Mouse (Mus musculus) layer of hippocampus, postnatal 14 days (tissue): ENCODE data around the gene Tspan12. TPM values are rescaled to one million over a fixed set of nuclear protein-coding genes. Genes with fewer than 3 reads are reported as not detected.
"Not testable (repeated sequence)": the region's sequence is repeated elsewhere in the genome, so short reads cannot be mapped to it uniquely, and the experiment has no call there.

Experiments used
- DNase-seq, 2 experiments: peaks; one replicate each; pipeline ENCODE4 v3.0.0; 2021 to 2022; ENCODE audit warnings: low spot score in 2 of 2, mixed read lengths in 1 of 2
- long read RNA-seq, 2 experiments: library from polyadenylated mRNA; stranded (forward); transcript quantifications; one replicate each; pipeline ENCODE4 v2.0.0; 2021
- total RNA-seq, 2 experiments: library from RNA; stranded (reverse); gene quantifications; 2 replicates each; pipeline ENCODE4 v1.2.3; 2021

Tspan12 gene
- 10 to 100 TPM; 32.8 TPM for total RNA-seq
- long read RNA-seq, experiment 1, partial matches to known transcripts, result 19 of 24 reads
- long read RNA-seq, experiment 1, other reads (novel, unspliced or antisense), result 4 of 24 reads
- long read RNA-seq, experiment 2, partial matches to known transcripts, result 30 of 31 reads
- long read RNA-seq, experiment 2, other reads (novel, unspliced or antisense), result 1 of 31 reads

- no peak for DNase-seq
Observed at GRCm38 (mm10) chr6:21852344-21852785, at the start of gene Tspan12. Gene Tspan12 (minus strand): TSS chr6:21852515.

- DNase-seq, result peak; percentile 6 to 25
Observed at GRCm38 (mm10) chr6:21894451-21894850, 42.1 kb upstream of the Tspan12 start.

GRCm38 (mm10) chr6:21889101-21889500, 36.8 kb upstream of the Tspan12 start:
- DNase-seq, result no peak

- DNase-seq, result not testable (repeated sequence)
Observed at GRCm38 (mm10) chr6:21887971-21888370, 35.7 kb upstream of the Tspan12 start.

GRCm38 (mm10) chr6:21879496-21879895, 27.2 kb upstream of the Tspan12 start:
- no peak for DNase-seq

GRCm38 (mm10) chr6:21867310-21867709, 15.0 kb upstream of the Tspan12 start:
- no peak for DNase-seq

- DNase-seq, result no peak
Observed at GRCm38 (mm10) chr6:21864179-21864578, 11.9 kb upstream of the Tspan12 start.

- no peak for DNase-seq
Observed at GRCm38 (mm10) chr6:21863561-21863960, 11.2 kb upstream of the Tspan12 start.

GRCm38 (mm10) chr6:21861316-21861715, 9.0 kb upstream of the Tspan12 start:
- no peak for DNase-seq

- no peak for DNase-seq
Observed at GRCm38 (mm10) chr6:21857843-21858242, 5.5 kb upstream of the Tspan12 start.

- DNase-seq, result no peak
Observed at GRCm38 (mm10) chr6:21855921-21856320, 3.6 kb upstream of the Tspan12 start.

- no peak for DNase-seq
Observed at GRCm38 (mm10) chr6:21853342-21853741, 1.0 kb upstream of the Tspan12 start.

GRCm38 (mm10) chr6:21851596-21852343, 545 bp downstream of the Tspan12 start:
- DNase-seq, result peak; percentile 55 to 65

- no peak for DNase-seq
Observed at GRCm38 (mm10) chr6:21851346-21851595, 1.0 kb downstream of the Tspan12 start.

- DNase-seq, result no peak
Observed at GRCm38 (mm10) chr6:21850526-21851345, 1.6 kb downstream of the Tspan12 start.

GRCm38 (mm10) chr6:21848808-21849207, 3.5 kb downstream of the Tspan12 start:
- DNase-seq, result no peak

- peak in 1 of 2 experiments; percentile 48 for DNase-seq
Observed at GRCm38 (mm10) chr6:21839976-21840775, 12.1 kb downstream of the Tspan12 start.

- no peak for DNase-seq
Observed at GRCm38 (mm10) chr6:21839244-21839814, 13.0 kb downstream of the Tspan12 start.

- DNase-seq, result no peak
Observed at GRCm38 (mm10) chr6:21833531-21833930, 18.8 kb downstream of the Tspan12 start.

GRCm38 (mm10) chr6:21831871-21832270, 20.4 kb downstream of the Tspan12 start:
- no peak for DNase-seq

- DNase-seq, result no peak
Observed at GRCm38 (mm10) chr6:21830931-21831330, 21.4 kb downstream of the Tspan12 start.
